Mouse (Mus musculus) limb, embryonic 14.5 days (tissue): ENCODE data around the gene Prdm2. TPM values are rescaled to one million over a fixed set of nuclear protein-coding genes. Genes with fewer than 3 reads are reported as not detected.

ENCODE experiments used
- ATAC-seq: fragments of 200-750 bp; cut with Nextera tagmentation; 2 replicates; pipeline ENCODE4 v1.8.0; 2017; ENCODE audit warnings: low read depth, moderate number of reproducible peaks, moderate TSS enrichment; ENCODE audit not compliant: low FRiP score
- DNase-seq: peaks from one replicate; pipeline ENCODE4 v3.0.0-alpha.2; 2015; ENCODE audit warnings: low spot score
- H3K27ac ChIP-seq: fragments of 300-500 bp; sonication (generic); replicated peaks from 2 replicates; pipeline ENCODE4 v1.5.1; 2014; ENCODE audit warnings: low read depth, mild to moderate bottlenecking, low read length, moderate library complexity, mixed read lengths
- H3K27me3 ChIP-seq: fragments of 300-500 bp; sonication (generic); 2 replicates; pipeline ENCODE4 v1.6.1; 2014; ENCODE audit warnings: low read length, mixed read lengths; ENCODE audit not compliant: control insufficient read depth, insufficient read depth
- H3K36me3 ChIP-seq: fragments of 300-500 bp; sonication (generic); 2 replicates; pipeline ENCODE4 v1.6.1; 2014; ENCODE audit warnings: mild to moderate bottlenecking, low read length, moderate library complexity, mixed read lengths; ENCODE audit not compliant: control insufficient read depth, insufficient read depth
- H3K4me1 ChIP-seq: fragments of 300-500 bp; sonication (generic); 2 replicates; pipeline ENCODE4 v1.6.1; 2014; ENCODE audit warnings: antibody characterized with exemption, low read length, mixed read lengths; ENCODE audit not compliant: control insufficient read depth, insufficient read depth
- H3K4me2 ChIP-seq: fragments of 300-500 bp; sonication (generic); replicated peaks from 2 replicates; pipeline ENCODE4 v1.6.1; 2014; ENCODE audit warnings: low read depth, mild to moderate bottlenecking, low read length, moderate library complexity; ENCODE audit not compliant: severe bottlenecking
- H3K4me3 ChIP-seq: fragments of 300-500 bp; sonication (generic); replicated peaks from 2 replicates; pipeline ENCODE4 v1.5.1; 2014; ENCODE audit warnings: low read length
- H3K9ac ChIP-seq: fragments of 300-500 bp; sonication (generic); 2 replicates; pipeline ENCODE4 v1.6.1; 2014; ENCODE audit warnings: mild to moderate bottlenecking, low read depth, low read length, moderate library complexity; ENCODE audit not compliant: severe bottlenecking
- H3K9me3 ChIP-seq: fragments of 300-500 bp; sonication (generic); 2 replicates; pipeline ENCODE4 v1.6.1; 2016; ENCODE audit warnings: low read length; ENCODE audit not compliant: control insufficient read depth
- POLR2A ChIP-seq: fragments of 200-500 bp; IDR thresholded peaks from 2 replicates; pipeline ENCODE4 v1.8.0; 2012; ENCODE audit warnings: inconsistent platforms, mild to moderate bottlenecking, moderate library complexity, borderline replicate concordance; ENCODE audit not compliant: insufficient read depth, insufficient read length; ENCODE audit errors: extremely low read depth
- WGBS: fragments of 180-500 bp; shearing (Covaris S2); extraction: QIAGEN DNeasy Blood & Tissue Kit; methylation state at CpG from one replicate; pipeline ENCODE4 v1.1.7; 2014; 5-methylcytosine and 5-hydroxymethylcytosine counted together
- polyA plus RNA-seq, 2 experiments: library from polyadenylated mRNA; depleted of rRNA in 1 of 2; stranded (reverse) in 1 of 2; unstranded in 1 of 2; fragments of >200 nt; fragmentation: Nextera tagmentation in 1 of 2; extraction: Ambion mirVana in 1 of 2; gene quantifications; 2 replicates each; pipeline versions ENCODE4 v1.2.1 to v1.2.3; 2012 to 2014

The Prdm2 gene
- polyA plus RNA-seq, 2 experiments = 14.2 to 26.2 TPM

- no peaks in the 10 kb centered on the region for H3K36me3 ChIP-seq
- no peak for TF ChIP-seq POLR2A
- WGBS = 84% methylated on average over 1 of the region's 1 CpGs
- H3K9me3 ChIP-seq = no peaks in the 10 kb centered on the region
- H3K4me1 ChIP-seq = 0 out of 2 replicates have a peak, but pooled peaks cover 1% of the 10 kb centered on the region
- no peak overlapping the region for H3K9ac ChIP-seq
- DNase-seq (no peak), ATAC-seq (no peak)
- H3K27ac ChIP-seq = no peak overlapping the region
- no peaks in the 10 kb centered on the region for H3K27me3 ChIP-seq
- H3K4me2 ChIP-seq = no peak overlapping the region
- no peak overlapping the region for H3K4me3 ChIP-seq
Measured at GRCm38 (mm10) chr4:143253356-143253755, 40.6 kb upstream of the Prdm2 start.

DNA sequence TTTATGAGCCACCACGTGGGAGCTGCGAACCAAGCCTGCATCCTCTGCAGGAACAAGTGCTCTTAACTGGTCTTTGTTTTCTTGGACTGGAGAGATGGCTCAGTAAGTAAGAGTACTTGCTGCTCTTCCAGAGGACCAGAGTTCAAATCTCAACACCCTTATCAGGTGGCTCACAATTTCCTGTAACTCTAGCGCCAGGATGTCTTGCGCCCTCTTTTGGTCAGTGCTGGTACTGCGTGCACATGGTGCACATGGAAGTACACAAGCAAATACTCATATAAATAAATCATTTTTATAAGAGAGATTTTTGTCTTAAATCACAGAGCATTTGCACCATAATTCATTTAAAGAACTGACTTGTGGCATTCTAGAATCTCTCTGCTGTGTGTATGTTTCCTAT is 35.3 kb upstream of the Prdm2 start:
- Histone ChIP-seq H3K27me3 (no peaks in the 10 kb centered on the region), H3K4me3 (no peak overlapping the region), H3K4me2 (no peak overlapping the region), H3K9me3 (no peaks in the 10 kb centered on the region), H3K27ac (no peak overlapping the region), H3K36me3 (no peaks in the 10 kb centered on the region), H3K4me1 (no peaks in the 10 kb centered on the region), H3K9ac (no peak overlapping the region)
- WGBS = 77% methylated on average over 5 of the region's 5 CpGs
- TF ChIP-seq POLR2A = no peak
- DNase-seq (no peak), ATAC-seq (no peak)

DNA sequence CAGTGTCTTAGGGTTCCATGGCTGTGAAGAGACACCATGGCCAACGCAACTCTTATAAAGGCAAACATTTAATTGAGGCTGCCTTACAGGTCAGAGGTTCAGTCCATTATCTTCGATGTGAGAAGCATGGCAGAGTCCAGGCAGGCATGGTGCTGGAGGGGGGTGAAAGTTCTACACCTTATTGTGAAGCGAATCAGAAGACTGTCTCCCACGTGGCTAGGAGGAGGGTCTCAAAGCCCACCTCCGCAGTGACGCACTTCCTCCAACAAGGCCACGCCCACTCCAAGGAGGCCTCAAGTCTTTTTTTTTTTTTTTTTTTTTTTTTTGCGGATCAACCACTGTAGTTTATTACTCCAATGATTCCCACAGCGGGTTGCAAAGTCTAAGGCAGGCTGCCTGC is 28.5 kb upstream of the Prdm2 start:
- no peaks in the 10 kb centered on the region for H3K36me3 ChIP-seq
- no peak overlapping the region for H3K27ac ChIP-seq
- H3K9me3 ChIP-seq = no peaks in the 10 kb centered on the region
- no peak for TF ChIP-seq POLR2A
- no peaks in the 10 kb centered on the region for H3K4me1 ChIP-seq
- no peak overlapping the region for H3K4me2 ChIP-seq
- no peak for ATAC-seq
- WGBS = 73% methylated on average over 9 of the region's 9 CpGs
- H3K9ac ChIP-seq = no peak overlapping the region
- DNase-seq = no peak
- H3K27me3 ChIP-seq = no peaks in the 10 kb centered on the region
- no peak overlapping the region for H3K4me3 ChIP-seq

GRCm38 (mm10) chr4:143239615-143240201 is 26.9 kb upstream of the Prdm2 start:
- no peaks in the 10 kb centered on the region for H3K36me3 ChIP-seq
- 75% methylated on average over 9 of the region's 9 CpGs for WGBS
- H3K9ac ChIP-seq = no peak overlapping the region
- TF ChIP-seq POLR2A = no peak
- DNase-seq (no peak), ATAC-seq (no peak)
- no peaks in the 10 kb centered on the region for H3K4me1 ChIP-seq
- H3K4me3 ChIP-seq = no peak overlapping the region
- H3K4me2 ChIP-seq = no peak overlapping the region
- H3K27ac ChIP-seq = no peak overlapping the region
- no peaks in the 10 kb centered on the region for H3K27me3 ChIP-seq
- H3K9me3 ChIP-seq = no peaks in the 10 kb centered on the region

DNA sequence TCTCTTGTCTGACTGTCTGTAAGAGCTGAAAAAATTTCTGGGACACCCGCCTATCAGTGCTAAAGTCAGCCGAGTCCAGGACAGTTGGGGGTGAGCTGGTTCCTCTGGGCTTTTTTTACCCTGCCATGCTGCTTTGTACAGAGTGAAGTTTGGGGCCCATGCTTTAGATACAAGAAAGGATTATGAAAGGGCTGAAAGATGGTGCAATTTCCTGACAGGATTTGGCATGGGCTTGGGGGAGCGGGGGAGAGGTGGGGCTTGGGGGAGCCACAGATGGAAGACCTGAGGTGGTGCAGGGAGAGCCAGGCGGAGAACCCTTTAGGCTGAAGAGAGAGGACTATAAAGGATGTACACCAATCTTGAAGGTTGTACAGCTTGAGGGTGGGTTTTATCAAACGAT is 26.3 kb upstream of the Prdm2 start:
- no peak overlapping the region for H3K4me3 ChIP-seq
- H3K4me1 ChIP-seq = no peaks in the 10 kb centered on the region
- DNase-seq (no peak), ATAC-seq (no peak)
- no peaks in the 10 kb centered on the region for H3K36me3 ChIP-seq
- no peak overlapping the region for H3K9ac ChIP-seq
- peaks cover 4% of the 10 kb centered on the region; the same call in 1 of the 2 replicates for H3K9me3 ChIP-seq
- H3K27ac ChIP-seq = no peak overlapping the region
- no peak for TF ChIP-seq POLR2A
- no peak overlapping the region for H3K4me2 ChIP-seq
- WGBS = 93% methylated on average over 5 of the region's 5 CpGs
- H3K27me3 ChIP-seq = no peaks in the 10 kb centered on the region
